Mouse (Mus musculus) lung, embryonic 14.5 days (tissue): ENCODE measurements around the gene Prune2. TPM values are rescaled to one million over a fixed set of nuclear protein-coding genes. Genes with fewer than 3 reads are reported as not detected.
A peak's percentile ranks its signal among the peaks of the same experiment; 100 is the strongest.

Source experiments
- ATAC-seq: fragments of 200-750 bp; cut with Nextera tagmentation; 2 replicates; pipeline ENCODE4 v1.8.0; 2017; ENCODE audit warnings: mild to moderate bottlenecking, moderate TSS enrichment, moderate library complexity; ENCODE audit not compliant: insufficient read depth
- DNase-seq: peaks from one replicate; pipeline ENCODE4 v3.0.0-alpha.2; 2015
- H3K27ac ChIP-seq: fragments of 300-500 bp; sonication (generic); 2 replicates; pipeline ENCODE4 v1.5.1; 2014; ENCODE audit warnings: low read depth, mild to moderate bottlenecking, moderate library complexity
- H3K27me3 ChIP-seq: fragments of 300-500 bp; sonication (generic); 2 replicates; pipeline ENCODE4 v1.6.1; 2014; ENCODE audit warnings: low read length, control low read depth; ENCODE audit not compliant: insufficient read depth
- H3K36me3 ChIP-seq: fragments of 300-500 bp; sonication (generic); 2 replicates; pipeline ENCODE4 v1.6.1; 2014; ENCODE audit warnings: control low read depth; ENCODE audit not compliant: insufficient read depth
- H3K4me1 ChIP-seq: fragments of 300-500 bp; sonication (generic); 2 replicates; pipeline ENCODE4 v1.6.1; 2014; ENCODE audit warnings: antibody characterized with exemption, control low read depth; ENCODE audit not compliant: insufficient read depth
- H3K4me2 ChIP-seq: fragments of 300-500 bp; sonication (generic); 2 replicates; pipeline ENCODE4 v1.6.1; 2014; ENCODE audit warnings: mild to moderate bottlenecking
- H3K4me3 ChIP-seq: fragments of 300-500 bp; sonication (generic); 2 replicates; pipeline ENCODE4 v1.5.1; 2014; ENCODE audit warnings: low read depth, low read length
- H3K9ac ChIP-seq: fragments of 300-500 bp; sonication (generic); 2 replicates; pipeline ENCODE4 v1.6.1; 2014
- H3K9me3 ChIP-seq: fragments of 300-500 bp; sonication (generic); 2 replicates; pipeline ENCODE4 v1.6.1; 2016; ENCODE audit warnings: low read depth, low read length, control low read depth
- CTCF ChIP-seq: IDR thresholded peaks from 2 replicates; pipeline ENCODE4 v1.5.1; 2016; ENCODE audit warnings: antibody characterized with exemption, low read depth
- WGBS: fragments of 180-500 bp; shearing (Covaris S2); extraction: QIAGEN DNeasy Blood & Tissue Kit; methylation state at CpG from one replicate; pipeline ENCODE4 v1.1.7; 2014; 5-methylcytosine and 5-hydroxymethylcytosine counted together
- polyA plus RNA-seq: library from polyadenylated mRNA; unstranded; fragments of >200 nt; fragmentation: Nextera tagmentation; extraction: Ambion mirVana; gene quantifications from 2 replicates; pipeline ENCODE4 v1.2.1, GENCODE M21; 2014

Prune2 gene
- polyA plus RNA-seq, 1 experiment from 2014 or later = 1.4 TPM

DNA sequence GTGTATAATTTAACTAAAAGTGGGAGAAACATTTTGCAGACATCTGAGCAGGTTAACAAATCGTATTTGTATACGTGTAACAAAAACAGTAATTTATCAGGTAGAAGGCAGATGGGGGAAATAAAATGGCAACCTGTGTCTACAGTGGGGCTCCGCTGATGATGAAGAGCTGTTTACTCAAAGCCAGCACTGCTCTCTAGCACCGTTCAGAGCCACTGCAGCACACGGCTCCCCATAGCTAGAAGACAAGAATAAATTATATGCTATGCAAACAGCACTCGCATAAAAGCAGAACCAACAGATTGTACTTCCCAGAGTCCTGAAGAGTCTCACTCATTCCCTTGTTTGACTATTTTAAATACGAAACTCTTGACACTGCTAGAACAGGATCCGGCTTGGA lies 152.9 kb downstream of the Prune2 start:
- Histone ChIP-seq H3K9me3 (no peaks in the 10 kb centered on the region), H3K4me1 (no peaks in the 10 kb centered on the region), H3K36me3 (no peaks in the 10 kb centered on the region), H3K4me2 (no peak overlapping the region), H3K4me3 (no peak overlapping the region), H3K27ac (no peak overlapping the region), H3K27me3 (no peaks in the 10 kb centered on the region), H3K9ac (no peak overlapping the region)
- no peak for DNase-seq
- no peak for ATAC-seq
- 42% methylated on average over 8 of the region's 8 CpGs for WGBS
- no peak for TF ChIP-seq CTCF

GRCm38 (mm10) chr19:17124034-17124735 lies 168.3 kb downstream of the Prune2 start:
- Histone ChIP-seq H3K4me2 (no peak overlapping the region), H3K27ac (no peak overlapping the region), H3K4me3 (no peak overlapping the region), H3K9ac (no peak overlapping the region), H3K4me1 (no peaks in the 10 kb centered on the region), H3K36me3 (no peaks in the 10 kb centered on the region), H3K9me3 (no peaks in the 10 kb centered on the region), H3K27me3 (no peaks in the 10 kb centered on the region)
- 61% methylated on average over 12 of the region's 12 CpGs for WGBS
- ATAC-seq (no peak), DNase-seq (peak; percentile 71)
- TF ChIP-seq CTCF = peak; percentile 77

GRCm38 (mm10) chr19:17125380-17125779 lies 169.5 kb downstream of the Prune2 start:
- ATAC-seq (no peak), DNase-seq (peak; percentile 12)
- no peak overlapping the region for H3K4me2 ChIP-seq
- no peak overlapping the region for H3K4me3 ChIP-seq
- no peaks in the 10 kb centered on the region for H3K36me3 ChIP-seq
- H3K27me3 ChIP-seq = no peaks in the 10 kb centered on the region
- no peak for TF ChIP-seq CTCF
- no peak overlapping the region for H3K9ac ChIP-seq
- H3K4me1 ChIP-seq = no peaks in the 10 kb centered on the region
- no peaks in the 10 kb centered on the region for H3K9me3 ChIP-seq
- 81% methylated on average over 7 of the region's 7 CpGs for WGBS
- no peak overlapping the region for H3K27ac ChIP-seq

DNA sequence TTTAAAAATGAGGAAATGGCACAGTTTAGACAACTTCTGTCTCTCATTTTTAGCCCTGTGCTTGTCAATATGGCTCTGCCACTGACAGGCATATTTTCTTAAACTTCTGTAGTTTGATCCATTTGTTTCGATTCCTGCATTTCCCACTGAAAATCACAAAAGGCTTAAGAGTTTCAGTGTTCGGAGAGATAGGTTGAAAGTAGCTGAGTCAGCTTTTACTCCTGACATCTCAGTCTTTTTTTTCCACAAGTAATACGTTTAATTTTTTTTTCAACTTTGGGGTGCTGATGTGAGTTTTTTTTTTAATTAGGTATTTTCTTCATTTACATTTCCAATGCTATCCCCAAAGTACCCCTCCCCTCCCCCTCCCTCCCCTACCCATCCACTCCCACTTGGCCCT lies 174.6 kb downstream of the Prune2 start:
- TF ChIP-seq CTCF = no peak
- Histone ChIP-seq H3K4me2 (no peak overlapping the region), H3K36me3 (no peaks in the 10 kb centered on the region), H3K9me3 (no peaks in the 10 kb centered on the region), H3K9ac (no peak overlapping the region), H3K27me3 (no peaks in the 10 kb centered on the region), H3K4me3 (no peak overlapping the region), H3K27ac (no peak overlapping the region), H3K4me1 (no peaks in the 10 kb centered on the region)
- 76% methylated on average over 3 of the region's 3 CpGs for WGBS
- DNase-seq (no peak), ATAC-seq (no peak)

GRCm38 (mm10) chr19:17136677-17137460 lies 181.0 kb downstream of the Prune2 start:
- WGBS = 9% methylated on average over 21 of the region's 21 CpGs
- H3K27me3 ChIP-seq = peaks cover 11% of the 10 kb centered on the region
- H3K4me1 ChIP-seq = no peaks in the 10 kb centered on the region
- H3K36me3 ChIP-seq = no peaks in the 10 kb centered on the region
- no peaks in the 10 kb centered on the region for H3K9me3 ChIP-seq
- H3K9ac ChIP-seq = peak overlapping the region; percentile 37; the same call in 1 of the 2 replicates
- no peak for TF ChIP-seq CTCF
- DNase-seq = peak; percentile 44
- peak overlapping the region; percentile 65 for H3K4me2 ChIP-seq
- H3K4me3 ChIP-seq = peak overlapping the region; percentile 32
- H3K27ac ChIP-seq = no peak overlapping the region
- no peak; the same call in 1 of the 2 replicates for ATAC-seq

- H3K9ac ChIP-seq = no peak overlapping the region
- 49% methylated on average over 2 of the region's 2 CpGs for WGBS
- no peaks in the 10 kb centered on the region for H3K4me1 ChIP-seq
- DNase-seq (no peak), ATAC-seq (no peak)
- no peak overlapping the region for H3K4me3 ChIP-seq
- no peak overlapping the region for H3K4me2 ChIP-seq
- no peaks in the 10 kb centered on the region for H3K9me3 ChIP-seq
- H3K36me3 ChIP-seq = no peaks in the 10 kb centered on the region
- H3K27me3 ChIP-seq = peaks cover 11% of the 10 kb centered on the region
- H3K27ac ChIP-seq = no peak overlapping the region
- no peak for TF ChIP-seq CTCF
Observed at GRCm38 (mm10) chr19:17137656-17138055, 181.7 kb downstream of the Prune2 start.

- H3K4me1 ChIP-seq = no peaks in the 10 kb centered on the region
- no peak overlapping the region for H3K27ac ChIP-seq
- ATAC-seq (no peak), DNase-seq (no peak)
- H3K9ac ChIP-seq = no peak overlapping the region
- H3K36me3 ChIP-seq = no peaks in the 10 kb centered on the region
- H3K27me3 ChIP-seq = peaks cover 11% of the 10 kb centered on the region
- WGBS = 23% methylated on average over 10 of the region's 10 CpGs
- H3K4me3 ChIP-seq = no peak overlapping the region
- no peaks in the 10 kb centered on the region for H3K9me3 ChIP-seq
- H3K4me2 ChIP-seq = no peak overlapping the region
- no peak for TF ChIP-seq CTCF
Observed at GRCm38 (mm10) chr19:17138144-17138915, 182.4 kb downstream of the Prune2 start.
